Mouse (Mus musculus) forebrain, embryonic 14.5 days (tissue): ENCODE data around the gene Rpl22. TPM values are rescaled to one million over a fixed set of nuclear protein-coding genes. Genes with fewer than 3 reads are reported as not detected.

ENCODE experiments used
- ATAC-seq: fragments of 200-750 bp; cut with Nextera tagmentation; 2 replicates; pipeline ENCODE4 v1.8.0; 2017; ENCODE audit warnings: mild to moderate bottlenecking, moderate library complexity
- DNase-seq: peaks from one replicate; pipeline ENCODE4 v3.0.0-alpha.2; 2015; ENCODE audit warnings: low spot score
- H3K27ac ChIP-seq: fragments of 300-500 bp; sonication (generic); 2 replicates; pipeline ENCODE4 v1.5.1; 2014; ENCODE audit warnings: low read depth, mild to moderate bottlenecking, control low read depth, low read length, moderate library complexity
- H3K27me3 ChIP-seq: fragments of 300-500 bp; sonication (generic); replicated peaks from 2 replicates; pipeline ENCODE4 v1.6.1; 2014; ENCODE audit warnings: low read length, control low read depth, mixed read lengths; ENCODE audit not compliant: control insufficient read depth, insufficient read depth
- H3K36me3 ChIP-seq: fragments of 300-500 bp; sonication (generic); 2 replicates; pipeline ENCODE4 v1.6.1; 2014; ENCODE audit warnings: low read length, control low read depth; ENCODE audit not compliant: control insufficient read depth, insufficient read depth
- H3K4me1 ChIP-seq: fragments of 300-500 bp; sonication (generic); 2 replicates; pipeline ENCODE4 v1.6.1; 2014; ENCODE audit warnings: antibody characterized with exemption, low read length, control low read depth; ENCODE audit not compliant: control insufficient read depth, insufficient read depth
- H3K4me2 ChIP-seq: fragments of 300-500 bp; sonication (generic); 2 replicates; pipeline ENCODE4 v1.6.1; 2014; ENCODE audit warnings: mild to moderate bottlenecking, control low read depth, low read length
- H3K4me3 ChIP-seq: fragments of 300-500 bp; sonication (generic); 2 replicates; pipeline ENCODE4 v1.5.1; 2014; ENCODE audit warnings: low read depth, low read length, control low read depth
- H3K9ac ChIP-seq: fragments of 300-500 bp; sonication (generic); 2 replicates; pipeline ENCODE4 v1.6.1; 2014; ENCODE audit warnings: mild to moderate bottlenecking, low read length, control low read depth, moderate library complexity
- H3K9me3 ChIP-seq: fragments of 300-500 bp; sonication (generic); replicated peaks from 2 replicates; pipeline ENCODE4 v1.6.1; 2016; ENCODE audit warnings: low read length, control low read depth, mixed read lengths; ENCODE audit not compliant: control insufficient read depth
- WGBS: fragments of 180-500 bp; shearing (Covaris S2); extraction: QIAGEN DNeasy Blood & Tissue Kit; methylation state at CpG from one replicate; pipeline ENCODE4 v1.1.7; 2014; 5-methylcytosine and 5-hydroxymethylcytosine counted together
- polyA plus RNA-seq: library from polyadenylated mRNA; unstranded; fragments of >200 nt; fragmentation: Nextera tagmentation; extraction: Ambion mirVana; gene quantifications from 2 replicates; pipeline ENCODE4 v1.2.1, GENCODE M21; 2014

Gene Rpl22
- polyA plus RNA-seq, 1 experiment from 2014 or later = 235 TPM

GRCm38 (mm10) chr4:152338419-152339292 lies 13.1 kb downstream of the Rpl22 start, which contains the start of gene Chd5:
TSS of gene Chd5 (plus strand) at chr4:152338651.
- DNase-seq (peak; percentile 50), ATAC-seq (peak; percentile 65)
- 0 out of 2 replicates have a peak, but pooled peaks cover 5% of the 10 kb centered on the region for H3K27me3 ChIP-seq
- peak within 1 kb of the TSS; percentile 100 for H3K4me2 ChIP-seq
- peaks cover 21% of the 10 kb centered on the region for H3K36me3 ChIP-seq
- H3K9ac ChIP-seq = peak within 1 kb of the TSS; percentile 83
- under 1% methylated on average over 38 of the region's 120 CpGs for WGBS
- no peaks in the 10 kb centered on the region for H3K9me3 ChIP-seq
- H3K4me3 ChIP-seq = peak within 1 kb of the TSS; percentile 71
- H3K27ac ChIP-seq = peak within 1 kb of the TSS; percentile 82
- peaks cover 11% of the 10 kb centered on the region; the same call in 1 of the 2 replicates for H3K4me1 ChIP-seq

- peak; percentile 21 for DNase-seq
- Histone ChIP-seq H3K27ac (peak overlapping the region; percentile 82), H3K9ac (peak overlapping the region; percentile 83), H3K4me1 (peaks cover 11% of the 10 kb centered on the region; the same call in 1 of the 2 replicates), H3K4me3 (peak overlapping the region; percentile 71), H3K4me2 (peak overlapping the region; percentile 100), H3K9me3 (no peaks in the 10 kb centered on the region), H3K36me3 (peaks cover 15% of the 10 kb centered on the region), H3K27me3 (0 out of 2 replicates have a peak, but pooled peaks cover 5% of the 10 kb centered on the region)
- peak; percentile 47 for ATAC-seq
- 2% methylated on average over 12 of the region's 26 CpGs for WGBS
Measured at GRCm38 (mm10) chr4:152339293-152339790, 13.8 kb downstream of the Rpl22 start.

- 37% methylated on average over 15 of the region's 15 CpGs for WGBS
- Histone ChIP-seq H3K4me2 (peak overlapping the region; percentile 100; the same call in 1 of the 2 replicates), H3K27ac (no peak overlapping the region), H3K27me3 (0 out of 2 replicates have a peak, but pooled peaks cover 5% of the 10 kb centered on the region), H3K4me1 (peaks cover 11% of the 10 kb centered on the region; the same call in 1 of the 2 replicates), H3K9me3 (no peaks in the 10 kb centered on the region), H3K36me3 (peaks cover 2% of the 10 kb centered on the region; the same call in 1 of the 2 replicates), H3K4me3 (no peak overlapping the region), H3K9ac (no peak overlapping the region)
- no peak for DNase-seq
- ATAC-seq = no peak
Measured at GRCm38 (mm10) chr4:152340584-152341284, 15.2 kb downstream of the Rpl22 start.

- DNase-seq = peak; percentile 55
- WGBS = 11% methylated on average over 5 of the region's 5 CpGs
Measured at GRCm38 (mm10) chr4:152343296-152343695, 17.8 kb downstream of the Rpl22 start.

GRCm38 (mm10) chr4:152344651-152345050 lies 19.1 kb downstream of the Rpl22 start:
- no peak for ATAC-seq
- Histone ChIP-seq H3K4me3 (no peak overlapping the region), H3K27me3 (0 out of 2 replicates have a peak, but pooled peaks cover 3% of the 10 kb centered on the region), H3K4me1 (peaks cover 19% of the 10 kb centered on the region), H3K9ac (no peak overlapping the region), H3K36me3 (no peaks in the 10 kb centered on the region), H3K4me2 (no peak overlapping the region), H3K9me3 (no peaks in the 10 kb centered on the region), H3K27ac (no peak overlapping the region)
- no peak for DNase-seq
- 68% methylated on average over 7 of the region's 7 CpGs for WGBS

More at GRCm38 (mm10) chr4:152343296-152343695, 17.8 kb downstream of the Rpl22 start:
- no peak overlapping the region for H3K9ac ChIP-seq
- H3K4me2 ChIP-seq = no peak overlapping the region
- ATAC-seq = no peak
- H3K4me1 ChIP-seq = peaks cover 12% of the 10 kb centered on the region
- H3K9me3 ChIP-seq = no peaks in the 10 kb centered on the region
- no peak overlapping the region for H3K4me3 ChIP-seq
- H3K27me3 ChIP-seq = 0 out of 2 replicates have a peak, but pooled peaks cover 5% of the 10 kb centered on the region
- H3K27ac ChIP-seq = no peak overlapping the region
- H3K36me3 ChIP-seq = no peaks in the 10 kb centered on the region

GRCm38 (mm10) chr4:152345120-152345889 lies 19.8 kb downstream of the Rpl22 start:
- ATAC-seq = no peak
- H3K9ac ChIP-seq = no peak overlapping the region

GRCm38 (mm10) chr4:152349837-152350381 lies 24.4 kb downstream of the Rpl22 start:
- 6% methylated on average over 15 of the region's 17 CpGs for whole genome bisulfite sequencing
- Histone ChIP-seq H3K4me3 (peak overlapping the region; percentile 16; the same call in 1 of the 2 replicates), H3K27me3 (no peaks in the 10 kb centered on the region), H3K27ac (peak overlapping the region; percentile 93), H3K4me2 (peak overlapping the region; percentile 51), H3K9me3 (no peaks in the 10 kb centered on the region), H3K4me1 (peaks cover 31% of the 10 kb centered on the region), H3K9ac (peak overlapping the region; percentile 45), H3K36me3 (no peaks in the 10 kb centered on the region)
- DNase-seq (peak; percentile 95), ATAC-seq (peak; percentile 74)

More at GRCm38 (mm10) chr4:152345120-152345889, 19.8 kb downstream of the Rpl22 start:
- H3K4me3 ChIP-seq = no peak overlapping the region
- peaks cover 20% of the 10 kb centered on the region for H3K4me1 ChIP-seq
- H3K4me2 ChIP-seq = no peak overlapping the region
- H3K27ac ChIP-seq = no peak overlapping the region
- DNase-seq = no peak
- 0 out of 2 replicates have a peak, but pooled peaks cover 3% of the 10 kb centered on the region for H3K27me3 ChIP-seq
- H3K36me3 ChIP-seq = no peaks in the 10 kb centered on the region
- WGBS = 53% methylated on average over 7 of the region's 7 CpGs
- H3K9me3 ChIP-seq = no peaks in the 10 kb centered on the region
